Mouse (Mus musculus) left cerebral cortex, adult 2 months (tissue): ENCODE data around the gene Pp2d1. TPM values are rescaled to one million over a fixed set of nuclear protein-coding genes. Genes with fewer than 3 reads are reported as not detected.
"Not testable (repeated sequence)": the region's sequence is repeated elsewhere in the genome, so short reads cannot be mapped to it uniquely, and the experiment has no call there.

ENCODE experiments used
- DNase-seq, 2 experiments: peaks; one replicate each; pipeline ENCODE4 v3.0.0; 2021 to 2022; ENCODE audit warnings: low spot score in 2 of 2, mixed read lengths in 1 of 2; ENCODE audit errors: extremely low spot score in 1 of 2
- H3K27ac ChIP-seq: fragments of 200-600 bp; 2 replicates; pipeline ENCODE4 v1.8.1; 2022
- H3K4me3 ChIP-seq: fragments of 200-600 bp; 2 replicates; pipeline ENCODE4 v1.8.1; 2022
- CTCF ChIP-seq: fragments of 200-600 bp; IDR thresholded peaks from 2 replicates; pipeline ENCODE4 v1.8.1; 2022; ENCODE audit warnings: antibody characterized with exemption, mild to moderate bottlenecking, moderate library complexity
- intact Hi-C: fragments of 180-260 bp; cut with DNase I; formaldehyde crosslinking; loops from one replicate; pipeline ENCODE4 v1.15.1; 2025
- long read RNA-seq, 2 experiments: library from polyadenylated mRNA; stranded (forward); transcript quantifications; one replicate each; pipeline ENCODE4 v2.0.0; 2021; ENCODE audit warnings: borderline mapping rate in 2 of 2
- total RNA-seq, 2 experiments: library from RNA; stranded (reverse); gene quantifications; 2 replicates each; pipeline ENCODE4 v1.2.3; 2021

The Pp2d1 gene
- total RNA-seq: not detected
- long read RNA-seq, experiment 1, partial matches to known transcripts: 0 of 1 reads
- long read RNA-seq, experiment 1, other reads (novel, unspliced or antisense): 1 of 1 reads
- long read RNA-seq, experiment 2: 0 reads

GRCm38 (mm10) chr17:53539351-53539750, at the start of gene Pp2d1:
TSS of gene Pp2d1 (minus strand) at chr17:53539451.
- H3K27ac ChIP-seq, intact Hi-C loops, DNase-seq, H3K4me3 ChIP-seq: not testable (repeated sequence)

- Histone ChIP-seq H3K27ac (no peak overlapping the region), H3K4me3 (no peak overlapping the region)
- intact Hi-C loops: no loop called here
- no peak for DNase-seq
- no peak for TF ChIP-seq CTCF
Measured at GRCm38 (mm10) chr17:53588097-53588855, 49.0 kb upstream of the Pp2d1 start.

GRCm38 (mm10) chr17:53587074-53587851, 48.0 kb upstream of the Pp2d1 start:
- Histone ChIP-seq H3K4me3 (no peak overlapping the region), H3K27ac (peak overlapping the region; percentile 36; the same call in 1 of the 2 replicates)
- peak; percentile 55 to 68 for DNase-seq
- intact Hi-C loops: loop anchor here (1.0 kb wide), 1 partner anchor 91 kb away; no protein-coding TSS in a partner anchor
- TF ChIP-seq CTCF: no peak

- Histone ChIP-seq H3K4me3 (no peak overlapping the region), H3K27ac (no peak overlapping the region)
- no peak for TF ChIP-seq CTCF
- no peak for DNase-seq
- intact Hi-C loops: no loop called here
Measured at GRCm38 (mm10) chr17:53583846-53584579, 44.8 kb upstream of the Pp2d1 start.

GRCm38 (mm10) chr17:53582805-53583204, 43.6 kb upstream of the Pp2d1 start:
- no peak for TF ChIP-seq CTCF
- Histone ChIP-seq H3K4me3 (no peak overlapping the region), H3K27ac (no peak overlapping the region)
- DNase-seq: no peak
- intact Hi-C loops: no loop called here

- no peak for TF ChIP-seq CTCF
- intact Hi-C loops: no loop called here
- DNase-seq: no peak
- Histone ChIP-seq H3K4me3 (no peak overlapping the region), H3K27ac (no peak overlapping the region)
Measured at GRCm38 (mm10) chr17:53582026-53582585, 42.9 kb upstream of the Pp2d1 start.

GRCm38 (mm10) chr17:53580237-53580636, 41.0 kb upstream of the Pp2d1 start:
- no peak for TF ChIP-seq CTCF
- Histone ChIP-seq H3K4me3 (no peak overlapping the region), H3K27ac (no peak overlapping the region)
- DNase-seq: no peak
- intact Hi-C loops: no loop called here

- DNase-seq: no peak
- Histone ChIP-seq H3K27ac (no peak overlapping the region), H3K4me3 (no peak overlapping the region)
- TF ChIP-seq CTCF: no peak
- intact Hi-C loops: no loop called here
Measured at GRCm38 (mm10) chr17:53579612-53580011, 40.4 kb upstream of the Pp2d1 start.

GRCm38 (mm10) chr17:53578776-53579175, 39.5 kb upstream of the Pp2d1 start:
- TF ChIP-seq CTCF: no peak
- no peak for DNase-seq
- intact Hi-C loops: no loop called here
- Histone ChIP-seq H3K27ac (no peak overlapping the region), H3K4me3 (no peak overlapping the region)

- no peak for DNase-seq
- Histone ChIP-seq H3K27ac (no peak overlapping the region), H3K4me3 (no peak overlapping the region)
- intact Hi-C loops: no loop called here
- TF ChIP-seq CTCF: no peak
Measured at GRCm38 (mm10) chr17:53578249-53578648, 39.0 kb upstream of the Pp2d1 start.

- no peak for DNase-seq
- Histone ChIP-seq H3K27ac (no peak overlapping the region), H3K4me3 (no peak overlapping the region)
- no peak for TF ChIP-seq CTCF
- intact Hi-C loops: no loop called here
Measured at GRCm38 (mm10) chr17:53577754-53578153, 38.5 kb upstream of the Pp2d1 start.

GRCm38 (mm10) chr17:53577151-53577550, 37.9 kb upstream of the Pp2d1 start:
- TF ChIP-seq CTCF: no peak
- Histone ChIP-seq H3K4me3 (no peak overlapping the region), H3K27ac (no peak overlapping the region)
- intact Hi-C loops: no loop called here
- no peak for DNase-seq
